Mouse (Mus musculus) spleen, adult 2 months (tissue): Measurements from ENCODE around the gene Slc2a13.

Source experiments
- CTCF ChIP-seq: fragments of 200-500 bp; IDR thresholded peaks from 2 replicates; pipeline ENCODE4 v1.5.1; 2011; ENCODE audit warnings: mild to moderate bottlenecking, inconsistent platforms; ENCODE audit not compliant: insufficient read depth, insufficient read length, insufficient replicate concordance; ENCODE audit errors: extremely low read depth
- POLR2A ChIP-seq: fragments of 200-500 bp; IDR thresholded peaks from 2 replicates; pipeline ENCODE4 v1.6.1; 2011; ENCODE audit warnings: low read depth, low read length, inconsistent platforms

GRCm38 (mm10) chr15:91463857-91464435 lies 109.1 kb downstream of the Slc2a13 start:
- no peak for TF ChIP-seq POLR2A
- TF ChIP-seq CTCF = no peak
